Mouse (Mus musculus) heart, postnatal 0 days (tissue): ENCODE results near the gene Csn3. TPM values are rescaled to one million over a fixed set of nuclear protein-coding genes. Genes with fewer than 3 reads are reported as not detected.

Source experiments
- ATAC-seq: fragments of 200-750 bp; cut with Nextera tagmentation; 2 replicates; pipeline ENCODE4 v1.8.0; 2017; ENCODE audit warnings: low read depth, moderate number of reproducible peaks, moderate library complexity; ENCODE audit not compliant: insufficient read depth
- DNase-seq: peaks from one replicate; pipeline ENCODE4 v3.0.0-alpha.2; 2016; ENCODE audit warnings: low spot score
- H3K27ac ChIP-seq: fragments of 300-500 bp; sonication (generic); 2 replicates; pipeline ENCODE4 v1.5.1; 2014; ENCODE audit warnings: low read depth, mild to moderate bottlenecking
- H3K27me3 ChIP-seq: fragments of 300-500 bp; sonication (generic); 2 replicates; pipeline ENCODE4 v1.6.1; 2014; ENCODE audit warnings: low read length, mixed read lengths; ENCODE audit not compliant: control insufficient read depth, insufficient read depth
- H3K36me3 ChIP-seq: fragments of 300-500 bp; sonication (generic); replicated peaks from 2 replicates; pipeline ENCODE4 v1.6.1; 2014; ENCODE audit warnings: low read length, mixed read lengths; ENCODE audit not compliant: control insufficient read depth, insufficient read depth
- H3K4me1 ChIP-seq: fragments of 300-500 bp; sonication (generic); 2 replicates; pipeline ENCODE4 v1.6.1; 2014; ENCODE audit warnings: antibody characterized with exemption; ENCODE audit not compliant: control insufficient read depth, insufficient read depth
- H3K4me2 ChIP-seq: fragments of 300-500 bp; sonication (generic); 2 replicates; pipeline ENCODE4 v1.6.1; 2014; ENCODE audit warnings: low read depth, mild to moderate bottlenecking, low read length, moderate library complexity
- H3K4me3 ChIP-seq: fragments of 300-500 bp; sonication (generic); 2 replicates; pipeline ENCODE4 v1.5.1; 2014; ENCODE audit warnings: low read depth, low read length
- H3K9ac ChIP-seq: fragments of 300-500 bp; sonication (generic); replicated peaks from 2 replicates; pipeline ENCODE4 v1.6.1; 2014; ENCODE audit warnings: low read depth, low read length, mixed read lengths
- H3K9me3 ChIP-seq: fragments of 300-500 bp; sonication (generic); replicated peaks from 2 replicates; pipeline ENCODE4 v1.6.1; 2016; ENCODE audit warnings: low read length; ENCODE audit not compliant: control insufficient read depth
- CTCF ChIP-seq: IDR thresholded peaks from 2 replicates; pipeline ENCODE4 v1.5.1; 2016; ENCODE audit warnings: antibody characterized with exemption, control low read depth, low read depth
- EP300 ChIP-seq: IDR thresholded peaks from 2 replicates; pipeline ENCODE4 v1.6.1; 2016; ENCODE audit warnings: antibody characterized with exemption, low read depth
- WGBS: fragments of 180-500 bp; shearing (Covaris S2); extraction: QIAGEN DNeasy Blood & Tissue Kit; methylation state at CpG from one replicate; pipeline ENCODE4 v1.1.7; 2014; 5-methylcytosine and 5-hydroxymethylcytosine counted together
- polyA plus RNA-seq: library from polyadenylated mRNA; unstranded; fragments of >200 nt; fragmentation: Nextera tagmentation; extraction: Ambion mirVana; gene quantifications from 2 replicates; pipeline ENCODE4 v1.2.1, GENCODE M21; 2015
- total RNA-seq: library from RNA; depleted of rRNA; stranded (reverse); fragments of >200 nt; gene quantifications from 2 replicates; pipeline ENCODE4 v1.2.3, GENCODE M21; 2014; ENCODE audit warnings: low replicate concordance; rRNA removed

The Csn3 gene
- not detected in 2 replicates for total RNA-seq
- not detected in 2 replicates for polyA plus RNA-seq

- no peaks in the 10 kb centered on the region for H3K27me3 ChIP-seq
- TF ChIP-seq EP300 (no peak), CTCF (no peak)
- no peaks in the 10 kb centered on the region for H3K4me1 ChIP-seq
- WGBS, result 38% methylated on average over 5 of the region's 5 CpGs
- H3K9me3 ChIP-seq, result no peaks in the 10 kb centered on the region
- H3K36me3 ChIP-seq, result no peaks in the 10 kb centered on the region
- DNase-seq (no peak), ATAC-seq (no peak)
- no peak within 1 kb of the TSS for H3K27ac ChIP-seq
- H3K4me3 ChIP-seq, result no peak within 1 kb of the TSS
- no peak within 1 kb of the TSS for H3K4me2 ChIP-seq
- no peak within 1 kb of the TSS for H3K9ac ChIP-seq
Measured at GRCm38 (mm10) chr5:87925372-87925771, at the start of gene Csn3. Gene Csn3 (plus strand): TSS chr5:87925579.

GRCm38 (mm10) chr5:87884729-87885128 is 40.6 kb upstream of the Csn3 start, which contains the start of gene Odam:
Gene Odam (plus strand): TSS chr5:87885029.
- no peaks in the 10 kb centered on the region for H3K27me3 ChIP-seq
- no peaks in the 10 kb centered on the region for H3K4me1 ChIP-seq
- H3K9me3 ChIP-seq, result no peaks in the 10 kb centered on the region
- H3K4me2 ChIP-seq, result no peak within 1 kb of the TSS
- DNase-seq (no peak), ATAC-seq (no peak)
- no peak within 1 kb of the TSS for H3K27ac ChIP-seq
- H3K4me3 ChIP-seq, result no peak within 1 kb of the TSS
- WGBS, result 78% methylated on average over 1 of the region's 1 CpGs
- H3K36me3 ChIP-seq, result no peaks in the 10 kb centered on the region
- H3K9ac ChIP-seq, result no peak within 1 kb of the TSS
- no peak for TF ChIP-seq EP300
- TF ChIP-seq CTCF, result no peak

- DNase-seq (no peak), ATAC-seq (no peak)
- no peaks in the 10 kb centered on the region for H3K4me1 ChIP-seq
- no peak overlapping the region for H3K27ac ChIP-seq
- 67% methylated on average over 1 of the region's 1 CpGs for WGBS
- H3K9me3 ChIP-seq, result no peaks in the 10 kb centered on the region
- H3K36me3 ChIP-seq, result no peaks in the 10 kb centered on the region
- TF ChIP-seq CTCF (no peak), EP300 (no peak)
- no peak overlapping the region for H3K9ac ChIP-seq
- H3K4me3 ChIP-seq, result no peak overlapping the region
- H3K4me2 ChIP-seq, result no peak overlapping the region
- no peaks in the 10 kb centered on the region for H3K27me3 ChIP-seq
Measured at GRCm38 (mm10) chr5:87931603-87932002, 6.2 kb downstream of the Csn3 start.

GRCm38 (mm10) chr5:87940752-87941151 is 15.4 kb downstream of the Csn3 start:
- TF ChIP-seq EP300 (no peak), CTCF (0 out of 2 replicates have a peak, but pooled peaks have one; percentile 6)
- Histone ChIP-seq H3K4me1 (no peaks in the 10 kb centered on the region), H3K4me2 (no peak overlapping the region), H3K36me3 (no peaks in the 10 kb centered on the region), H3K9me3 (no peaks in the 10 kb centered on the region), H3K27ac (no peak overlapping the region), H3K4me3 (no peak overlapping the region), H3K9ac (no peak overlapping the region), H3K27me3 (no peaks in the 10 kb centered on the region)
- WGBS, result 32% methylated on average over 3 of the region's 3 CpGs
- ATAC-seq, result no peak
- no peak for DNase-seq

GRCm38 (mm10) chr5:87942515-87942914 is 17.1 kb downstream of the Csn3 start:
- DNase-seq (no peak), ATAC-seq (no peak)
- TF ChIP-seq CTCF (no peak), EP300 (no peak)
- Histone ChIP-seq H3K4me3 (no peak overlapping the region), H3K4me2 (no peak overlapping the region), H3K36me3 (no peaks in the 10 kb centered on the region), H3K9ac (no peak overlapping the region), H3K4me1 (no peaks in the 10 kb centered on the region), H3K9me3 (no peaks in the 10 kb centered on the region), H3K27me3 (no peaks in the 10 kb centered on the region), H3K27ac (no peak overlapping the region)

GRCm38 (mm10) chr5:87951836-87952235 is 26.5 kb downstream of the Csn3 start:
- TF ChIP-seq CTCF (no peak), EP300 (no peak)
- no peak overlapping the region for H3K9ac ChIP-seq
- ATAC-seq (no peak), DNase-seq (no peak)
- H3K4me2 ChIP-seq, result no peak overlapping the region
- no peaks in the 10 kb centered on the region for H3K4me1 ChIP-seq
- H3K4me3 ChIP-seq, result no peak overlapping the region
- H3K27me3 ChIP-seq, result no peaks in the 10 kb centered on the region
- H3K36me3 ChIP-seq, result no peaks in the 10 kb centered on the region
- H3K27ac ChIP-seq, result no peak overlapping the region
- H3K9me3 ChIP-seq, result no peaks in the 10 kb centered on the region
